Mouse (Mus musculus) limb, embryonic 12.5 days (tissue): Measurements from ENCODE around the gene Fam163b. TPM values are rescaled to one million over a fixed set of nuclear protein-coding genes. Genes with fewer than 3 reads are reported as not detected.

Experiments
- ATAC-seq: fragments of 200-750 bp; cut with Nextera tagmentation; 2 replicates; pipeline ENCODE4 v1.8.0; 2017; ENCODE audit warnings: low read depth, moderate TSS enrichment; ENCODE audit not compliant: insufficient number of reproducible peaks, insufficient read depth, low FRiP score, low TSS enrichment
- H3K27ac ChIP-seq: fragments of 300-500 bp; sonication (generic); 2 replicates; pipeline ENCODE4 v1.5.1; 2016; ENCODE audit warnings: mild to moderate bottlenecking, moderate library complexity
- H3K27me3 ChIP-seq: fragments of 300-500 bp; sonication (generic); 2 replicates; pipeline ENCODE4 v1.6.1; 2016; ENCODE audit warnings: mild to moderate bottlenecking, moderate library complexity
- H3K36me3 ChIP-seq: fragments of 300-500 bp; sonication (generic); 2 replicates; pipeline ENCODE4 v1.6.1; 2016; ENCODE audit warnings: mild to moderate bottlenecking, moderate library complexity
- H3K4me1 ChIP-seq: fragments of 300-500 bp; sonication (generic); replicated peaks from 2 replicates; pipeline ENCODE4 v1.6.1; 2016
- H3K4me2 ChIP-seq: fragments of 300-500 bp; sonication (generic); 2 replicates; pipeline ENCODE4 v1.6.1; 2016; ENCODE audit warnings: mild to moderate bottlenecking, moderate library complexity
- H3K4me3 ChIP-seq: fragments of 300-500 bp; sonication (generic); replicated peaks from 2 replicates; pipeline ENCODE4 v1.5.1; 2016; ENCODE audit warnings: mild to moderate bottlenecking
- H3K9ac ChIP-seq: fragments of 300-500 bp; sonication (generic); replicated peaks from 2 replicates; pipeline ENCODE4 v1.6.1; 2016; ENCODE audit warnings: mild to moderate bottlenecking, moderate library complexity
- H3K9me3 ChIP-seq: fragments of 300-500 bp; sonication (generic); 2 replicates; pipeline ENCODE4 v1.6.1; 2016; ENCODE audit warnings: mild to moderate bottlenecking, moderate library complexity
- WGBS: fragments of 180-500 bp; shearing (Covaris S2); methylation state at CpG from one replicate; pipeline ENCODE4 v1.1.7; 2016; 5-methylcytosine and 5-hydroxymethylcytosine counted together
- polyA plus RNA-seq: library from polyadenylated mRNA; unstranded; fragments of >200 nt; fragmentation: Nextera tagmentation; extraction: Ambion mirVana; gene quantifications from 2 replicates; pipeline ENCODE4 v1.2.1, GENCODE M21; 2016

Fam163b gene
- polyA plus RNA-seq, 1 experiment from 2014 or later: 0.75 TPM

GRCm38 (mm10) chr2:27087581-27087980 is 54.7 kb downstream of the Fam163b start:
- Histone ChIP-seq H3K27ac (0 out of 2 replicates have a peak overlapping the region, but pooled peaks have one; percentile 5), H3K27me3 (no peaks in the 10 kb centered on the region), H3K4me1 (peaks cover 54% of the 10 kb centered on the region), H3K36me3 (peaks cover 7% of the 10 kb centered on the region; the same call in 1 of the 2 replicates), H3K9ac (no peak overlapping the region), H3K4me3 (no peak overlapping the region), H3K4me2 (no peak overlapping the region), H3K9me3 (no peaks in the 10 kb centered on the region)
- WGBS: 85% methylated on average over 5 of the region's 5 CpGs
- ATAC-seq: no peak

GRCm38 (mm10) chr2:27086483-27087010 is 55.7 kb downstream of the Fam163b start:
- peaks cover 64% of the 10 kb centered on the region for H3K4me1 ChIP-seq
- WGBS: 90% methylated on average over 4 of the region's 4 CpGs

GRCm38 (mm10) chr2:27085801-27086200 is 56.5 kb downstream of the Fam163b start:
- H3K4me1 ChIP-seq: peaks cover 70% of the 10 kb centered on the region
- H3K9me3 ChIP-seq: no peaks in the 10 kb centered on the region
- no peak overlapping the region for H3K4me2 ChIP-seq
- 7% methylated on average over 2 of the region's 2 CpGs for WGBS
- no peak for ATAC-seq
- H3K27ac ChIP-seq: peak overlapping the region; percentile 60; the same call in 1 of the 2 replicates
- no peak overlapping the region for H3K9ac ChIP-seq
- H3K36me3 ChIP-seq: peaks cover 7% of the 10 kb centered on the region; the same call in 1 of the 2 replicates
- no peaks in the 10 kb centered on the region for H3K27me3 ChIP-seq
- H3K4me3 ChIP-seq: no peak overlapping the region

More at GRCm38 (mm10) chr2:27086483-27087010, 55.7 kb downstream of the Fam163b start:
- H3K27me3 ChIP-seq: no peaks in the 10 kb centered on the region
- H3K4me2 ChIP-seq: no peak overlapping the region
- ATAC-seq: no peak
- H3K4me3 ChIP-seq: no peak overlapping the region
- no peaks in the 10 kb centered on the region for H3K9me3 ChIP-seq
- H3K9ac ChIP-seq: no peak overlapping the region
- H3K27ac ChIP-seq: no peak overlapping the region
- peaks cover 7% of the 10 kb centered on the region; the same call in 1 of the 2 replicates for H3K36me3 ChIP-seq

GRCm38 (mm10) chr2:27084963-27085362 is 57.3 kb downstream of the Fam163b start:
- Histone ChIP-seq H3K4me1 (peaks cover 75% of the 10 kb centered on the region), H3K36me3 (peaks cover 4% of the 10 kb centered on the region; the same call in 1 of the 2 replicates), H3K27me3 (no peaks in the 10 kb centered on the region), H3K9ac (no peak overlapping the region), H3K4me3 (no peak overlapping the region), H3K9me3 (no peaks in the 10 kb centered on the region), H3K4me2 (no peak overlapping the region), H3K27ac (peak overlapping the region; percentile 64; the same call in 1 of the 2 replicates)
- ATAC-seq: no peak
- 29% methylated on average over 8 of the region's 8 CpGs for WGBS

GRCm38 (mm10) chr2:27083761-27084475 is 58.4 kb downstream of the Fam163b start:
- Histone ChIP-seq H3K4me1 (peaks cover 81% of the 10 kb centered on the region), H3K27ac (no peak overlapping the region), H3K36me3 (no peaks in the 10 kb centered on the region), H3K4me3 (no peak overlapping the region), H3K9me3 (no peaks in the 10 kb centered on the region), H3K27me3 (no peaks in the 10 kb centered on the region), H3K9ac (no peak overlapping the region; the same call in 1 of the 2 replicates), H3K4me2 (no peak overlapping the region)
- ATAC-seq: no peak
- 77% methylated on average over 12 of the region's 12 CpGs for WGBS

- ATAC-seq: peak; percentile 10; the same call in 1 of the 2 replicates
Measured at GRCm38 (mm10) chr2:27079649-27080048, 62.6 kb downstream of the Fam163b start.

GRCm38 (mm10) chr2:27079152-27079584 is 63.1 kb downstream of the Fam163b start, which contains the start of gene Adamtsl2:
Adamtsl2 (plus strand) TSS chr2:27079379.
- Histone ChIP-seq H3K4me1 (peaks cover 83% of the 10 kb centered on the region), H3K4me3 (peak within 1 kb of the TSS; percentile 31)
- peak; percentile 79 for ATAC-seq

More at GRCm38 (mm10) chr2:27079649-27080048, 62.6 kb downstream of the Fam163b start:
- no peaks in the 10 kb centered on the region for H3K36me3 ChIP-seq
- no peaks in the 10 kb centered on the region for H3K27me3 ChIP-seq
- H3K27ac ChIP-seq: peak overlapping the region; percentile 92
- peaks cover 83% of the 10 kb centered on the region for H3K4me1 ChIP-seq
- H3K4me2 ChIP-seq: peak overlapping the region; percentile 61
- peak overlapping the region; percentile 31 for H3K4me3 ChIP-seq
- H3K9me3 ChIP-seq: no peaks in the 10 kb centered on the region
- 0 out of 2 replicates have a peak overlapping the region, but pooled peaks have one; percentile 4 for H3K9ac ChIP-seq
- WGBS: 22% methylated on average over 2 of the region's 2 CpGs

GRCm38 (mm10) chr2:27078312-27078711 is 64.0 kb downstream of the Fam163b start:
- Histone ChIP-seq H3K36me3 (no peaks in the 10 kb centered on the region), H3K4me1 (peaks cover 85% of the 10 kb centered on the region), H3K4me2 (peak overlapping the region; percentile 61; the same call in 1 of the 2 replicates), H3K9me3 (no peaks in the 10 kb centered on the region), H3K4me3 (no peak overlapping the region), H3K27ac (peak overlapping the region; percentile 92; the same call in 1 of the 2 replicates), H3K9ac (no peak overlapping the region), H3K27me3 (no peaks in the 10 kb centered on the region)
- WGBS: 39% methylated on average over 2 of the region's 2 CpGs
- ATAC-seq: no peak

More at GRCm38 (mm10) chr2:27079152-27079584, 63.1 kb downstream of the Fam163b start, which contains the start of gene Adamtsl2:
- no peaks in the 10 kb centered on the region for H3K27me3 ChIP-seq
- WGBS: 2% methylated on average over 10 of the region's 10 CpGs
- no peaks in the 10 kb centered on the region for H3K36me3 ChIP-seq
- no peaks in the 10 kb centered on the region for H3K9me3 ChIP-seq
- H3K9ac ChIP-seq: 0 out of 2 replicates have a peak within 1 kb of the TSS, but pooled peaks have one; percentile 4
- peak within 1 kb of the TSS; percentile 61 for H3K4me2 ChIP-seq
- peak within 1 kb of the TSS; percentile 92 for H3K27ac ChIP-seq

GRCm38 (mm10) chr2:27077655-27078244 is 64.5 kb downstream of the Fam163b start:
- WGBS: 67% methylated on average over 10 of the region's 10 CpGs
- ATAC-seq: no peak
- Histone ChIP-seq H3K4me3 (no peak overlapping the region), H3K9me3 (no peaks in the 10 kb centered on the region), H3K4me2 (no peak overlapping the region), H3K36me3 (no peaks in the 10 kb centered on the region), H3K27ac (no peak overlapping the region), H3K27me3 (no peaks in the 10 kb centered on the region), H3K4me1 (peaks cover 91% of the 10 kb centered on the region), H3K9ac (no peak overlapping the region)

- Histone ChIP-seq H3K36me3 (no peaks in the 10 kb centered on the region), H3K9ac (no peak overlapping the region), H3K9me3 (no peaks in the 10 kb centered on the region), H3K4me1 (peaks cover 92% of the 10 kb centered on the region), H3K27ac (peak overlapping the region; percentile 92), H3K27me3 (no peaks in the 10 kb centered on the region), H3K4me2 (no peak overlapping the region), H3K4me3 (no peak overlapping the region)
- ATAC-seq: no peak
- 57% methylated on average over 3 of the region's 3 CpGs for WGBS
Measured at GRCm38 (mm10) chr2:27075485-27075884, 66.8 kb downstream of the Fam163b start.

GRCm38 (mm10) chr2:27074804-27075203 is 67.5 kb downstream of the Fam163b start:
- 59% methylated on average over 4 of the region's 4 CpGs for WGBS
- H3K4me1 ChIP-seq: peaks cover 88% of the 10 kb centered on the region
- H3K27me3 ChIP-seq: no peaks in the 10 kb centered on the region
- H3K27ac ChIP-seq: peak overlapping the region; percentile 92
- H3K4me2 ChIP-seq: no peak overlapping the region
- ATAC-seq: no peak
- H3K9me3 ChIP-seq: no peaks in the 10 kb centered on the region
- H3K9ac ChIP-seq: 0 out of 2 replicates have a peak overlapping the region, but pooled peaks have one; percentile 0
- no peaks in the 10 kb centered on the region for H3K36me3 ChIP-seq
- H3K4me3 ChIP-seq: no peak overlapping the region
